Mouse (Mus musculus): ENCODE measurements around the gene Abraxas2. TPM values are rescaled to one million over a fixed set of nuclear protein-coding genes. Genes with fewer than 3 reads are reported as not detected.

The Abraxas2 gene
- total RNA-seq, 4 experiments from 2014 or later: 16.8 to 21.9 (median 20.5) TPM

- DNase-seq (ENCODE audit: low spot score): no peak
Measured at GRCm38 (mm10) chr7:132853946-132854345, 5.1 kb upstream of the Abraxas2 start.

- DNase-seq (ENCODE audit: low spot score): no peak
Measured at GRCm38 (mm10) chr7:132856083-132856482, 2.9 kb upstream of the Abraxas2 start.

GRCm38 (mm10) chr7:132858043-132858608 lies 899 bp upstream of the Abraxas2 start:
- no peak for DNase-seq (ENCODE audit: low spot score)

- no peak for DNase-seq (ENCODE audit: low spot score)
Measured at GRCm38 (mm10) chr7:132866316-132866715, 7.3 kb downstream of the Abraxas2 start.

- DNase-seq (ENCODE audit: low spot score): no peak
Measured at GRCm38 (mm10) chr7:132873043-132873442, 14.0 kb downstream of the Abraxas2 start.

GRCm38 (mm10) chr7:132875391-132876086 lies 16.5 kb downstream of the Abraxas2 start:
- DNase-seq (ENCODE audit: low spot score): no peak

GRCm38 (mm10) chr7:132880276-132880675 lies 21.3 kb downstream of the Abraxas2 start:
- no peak for DNase-seq (ENCODE audit: low spot score)

GRCm38 (mm10) chr7:132882343-132882742 lies 23.3 kb downstream of the Abraxas2 start:
- no peak for DNase-seq (ENCODE audit: low spot score)

- no peak for DNase-seq (ENCODE audit: low spot score)
Measured at GRCm38 (mm10) chr7:132884031-132884430, 25.0 kb downstream of the Abraxas2 start.

GRCm38 (mm10) chr7:132887019-132887804 lies 28.2 kb downstream of the Abraxas2 start:
- no peak for DNase-seq (ENCODE audit: low spot score)

- no peak for DNase-seq (ENCODE audit: low spot score)
Measured at GRCm38 (mm10) chr7:132888052-132888451, 29.0 kb downstream of the Abraxas2 start.

- DNase-seq (ENCODE audit: low spot score): no peak
Measured at GRCm38 (mm10) chr7:132888518-132889249, 29.7 kb downstream of the Abraxas2 start.

GRCm38 (mm10) chr7:132889691-132890090 lies 30.7 kb downstream of the Abraxas2 start:
- no peak for DNase-seq (ENCODE audit: low spot score)

- DNase-seq (ENCODE audit: low spot score): no peak
Measured at GRCm38 (mm10) chr7:132890201-132890600, 31.2 kb downstream of the Abraxas2 start.

- DNase-seq (ENCODE audit: low spot score): peak; percentile 19
Measured at GRCm38 (mm10) chr7:132891561-132892310, 32.7 kb downstream of the Abraxas2 start.

GRCm38 (mm10) chr7:132892311-132892661 lies 33.3 kb downstream of the Abraxas2 start:
- no peak for DNase-seq (ENCODE audit: low spot score)

- no peak for DNase-seq (ENCODE audit: low spot score)
Measured at GRCm38 (mm10) chr7:132892806-132893205, 33.8 kb downstream of the Abraxas2 start.

- DNase-seq (ENCODE audit: low spot score): no peak
Measured at GRCm38 (mm10) chr7:132893336-132893735, 34.3 kb downstream of the Abraxas2 start.

GRCm38 (mm10) chr7:132894841-132895555 lies 36.0 kb downstream of the Abraxas2 start:
- peak; percentile 24 for DNase-seq (ENCODE audit: low spot score)

GRCm38 (mm10) chr7:132896206-132896815 lies 37.3 kb downstream of the Abraxas2 start:
- DNase-seq (ENCODE audit: low spot score): peak; percentile 34
